Mouse (Mus musculus) adrenal gland, adult 8-10 months (tissue): ENCODE results near the gene Arpc2. TPM values are rescaled to one million over a fixed set of nuclear protein-coding genes. Genes with fewer than 3 reads are reported as not detected.
"Not testable (repeated sequence)": the region's sequence is repeated elsewhere in the genome, so short reads cannot be mapped to it uniquely, and the experiment has no call there.

Experiments used
- DNase-seq: peaks from one replicate; pipeline ENCODE4 v3.0.0; 2022
- total RNA-seq, 4 experiments: library from RNA; stranded (reverse); gene quantifications; 2 replicates each; pipeline ENCODE4 v1.2.4; 2022

Arpc2 gene
- total RNA-seq, 4 experiments from 2014 or later, result 171 to 184 (median 181) TPM

- DNase-seq, result peak; percentile 100
Measured at GRCm38 (mm10) chr1:74284543-74285160, 48.8 kb downstream of the Arpc2 start, which contains the start of the genes Aamp and Pnkd. Gene Aamp (minus strand): TSS chr1:74284738. Gene Pnkd (plus strand): TSS chr1:74284930.

GRCm38 (mm10) chr1:74285212-74286010 lies 49.5 kb downstream of the Arpc2 start:
- no peak for DNase-seq

GRCm38 (mm10) chr1:74286869-74287607 lies 51.2 kb downstream of the Arpc2 start:
- not testable (repeated sequence) for DNase-seq

GRCm38 (mm10) chr1:74288327-74288726 lies 52.4 kb downstream of the Arpc2 start:
- DNase-seq, result no peak

GRCm38 (mm10) chr1:74289248-74289647 lies 53.4 kb downstream of the Arpc2 start:
- no peak for DNase-seq

- DNase-seq, result no peak
Measured at GRCm38 (mm10) chr1:74289740-74290139, 53.9 kb downstream of the Arpc2 start.

- no peak for DNase-seq
Measured at GRCm38 (mm10) chr1:74290141-74290540, 54.3 kb downstream of the Arpc2 start.

GRCm38 (mm10) chr1:74292331-74293020 lies 56.6 kb downstream of the Arpc2 start:
- no peak for DNase-seq

- no peak for DNase-seq
Measured at GRCm38 (mm10) chr1:74293306-74293960, 57.5 kb downstream of the Arpc2 start.

- no peak for DNase-seq
Measured at GRCm38 (mm10) chr1:74294090-74294643, 58.3 kb downstream of the Arpc2 start.

- DNase-seq, result no peak
Measured at GRCm38 (mm10) chr1:74294733-74295455, 59.0 kb downstream of the Arpc2 start.

- DNase-seq, result peak; percentile 91
Measured at GRCm38 (mm10) chr1:74295456-74296171, 59.7 kb downstream of the Arpc2 start.

- no peak for DNase-seq
Measured at GRCm38 (mm10) chr1:74296477-74296876, 60.6 kb downstream of the Arpc2 start.

GRCm38 (mm10) chr1:74297269-74297668 lies 61.4 kb downstream of the Arpc2 start:
- DNase-seq, result peak; percentile 79

- no peak for DNase-seq
Measured at GRCm38 (mm10) chr1:74298157-74298750, 62.4 kb downstream of the Arpc2 start.

- no peak for DNase-seq
Measured at GRCm38 (mm10) chr1:74298996-74299395, 63.1 kb downstream of the Arpc2 start.

GRCm38 (mm10) chr1:74300347-74301110 lies 64.6 kb downstream of the Arpc2 start:
- DNase-seq, result no peak

GRCm38 (mm10) chr1:74302229-74302628 lies 66.3 kb downstream of the Arpc2 start:
- DNase-seq, result no peak

- no peak for DNase-seq
Measured at GRCm38 (mm10) chr1:74302835-74303234, 67.0 kb downstream of the Arpc2 start.
